Mouse (Mus musculus): ENCODE results near the gene 4931422A03Rik. TPM values are rescaled to one million over a fixed set of nuclear protein-coding genes. Genes with fewer than 3 reads are reported as not detected.
A peak's percentile ranks its signal among the peaks of the same experiment; 100 is the strongest.
"Not testable (repeated sequence)": the region's sequence is repeated elsewhere in the genome, so short reads cannot be mapped to it uniquely, and the experiment has no call there.

4931422A03Rik gene
- total and polyA plus RNA-seq, 3 experiments: not detected

GRCm38 (mm10) chr2:103992162-103992561 lies 36.0 kb downstream of the 4931422A03Rik start:
- Histone ChIP-seq H3K27me3 (ENCODE audit: control insufficient read depth, insufficient read depth, low read length) (no peaks in the 10 kb centered on the region), H3K4me3 (no peak overlapping the region), H3K27ac (no peak overlapping the region), H3K9ac (ENCODE audit: low read depth, low read length) (no peak overlapping the region), H3K36me3 (ENCODE audit: control insufficient read depth, insufficient read depth, low read length) (no peaks in the 10 kb centered on the region), H3K4me1 (ENCODE audit: control insufficient read depth, insufficient read depth, low read length) (no peaks in the 10 kb centered on the region), H3K79me2 (replicated peaks; ENCODE audit: control insufficient read depth, insufficient read depth, low read length) (no peaks in the 10 kb centered on the region)
- no peak for DNase-seq
- intact Hi-C loops (cut with DNase I): no loop called here
- TF ChIP-seq POLR2A (IDR thresholded peaks at IDR 0.05; ENCODE audit: insufficient read depth, low read depth, low read length) (no peak), CTCF (IDR thresholded peaks at IDR 0.05) (no peak), EP300 (IDR thresholded peaks at IDR 0.05; ENCODE audit: insufficient read depth, low read depth, low read length) (no peak)
- 63% methylated on average over 9 of the region's 9 CpGs for WGBS

DNA sequence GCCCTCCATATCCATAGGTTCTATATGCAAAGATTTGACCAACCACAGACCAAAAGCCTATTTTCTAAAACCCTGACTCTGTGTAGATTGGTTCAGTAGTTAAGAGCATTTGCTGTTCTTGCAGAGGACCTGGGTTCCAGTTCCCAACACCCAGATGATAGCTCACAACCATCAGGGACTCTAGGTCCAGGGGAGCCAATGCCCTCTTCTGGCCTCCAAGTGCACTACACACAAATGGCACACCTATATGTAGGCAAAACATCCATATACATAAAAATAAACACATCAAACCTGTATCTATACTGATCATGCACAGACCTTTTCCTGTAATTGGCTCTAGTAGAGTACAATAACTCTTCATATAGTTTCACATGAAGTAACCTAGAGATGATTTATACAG lies 36.9 kb downstream of the 4931422A03Rik start:
- intact Hi-C loops (cut with DNase I): no loop called here
- DNase-seq: no peak
- Histone ChIP-seq H3K27ac (no peak overlapping the region), H3K9ac (ENCODE audit: low read depth, low read length) (no peak overlapping the region), H3K27me3 (ENCODE audit: control insufficient read depth, insufficient read depth, low read length) (no peaks in the 10 kb centered on the region), H3K36me3 (ENCODE audit: control insufficient read depth, insufficient read depth, low read length) (no peaks in the 10 kb centered on the region), H3K4me1 (ENCODE audit: control insufficient read depth, insufficient read depth, low read length) (no peaks in the 10 kb centered on the region), H3K79me2 (replicated peaks; ENCODE audit: control insufficient read depth, insufficient read depth, low read length) (no peaks in the 10 kb centered on the region), H3K4me3 (no peak overlapping the region)
- TF ChIP-seq CTCF (IDR thresholded peaks at IDR 0.05) (peak; percentile 22; the same call in 1 of the 2 replicates), EP300 (IDR thresholded peaks at IDR 0.05; ENCODE audit: insufficient read depth, low read depth, low read length) (no peak), POLR2A (IDR thresholded peaks at IDR 0.05; ENCODE audit: insufficient read depth, low read depth, low read length) (no peak)

DNA sequence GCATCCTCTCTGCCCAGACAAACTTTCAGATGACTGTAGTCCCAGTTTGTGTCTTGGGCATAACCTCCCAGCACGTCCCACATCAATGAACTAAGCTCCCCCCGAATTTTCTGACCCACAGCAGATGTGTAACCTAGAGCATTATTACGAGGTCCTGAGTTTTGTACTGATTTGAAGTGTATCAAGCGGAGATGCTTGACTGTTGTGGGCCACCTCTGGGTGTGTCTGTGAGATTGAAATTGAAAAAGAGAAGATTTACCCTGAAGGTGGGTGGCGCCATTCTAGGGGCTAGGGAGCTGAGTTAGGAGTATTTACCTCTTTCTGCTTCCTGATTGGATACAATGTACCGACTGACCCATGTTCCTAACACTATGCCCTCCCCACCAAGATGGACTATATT lies 38.4 kb downstream of the 4931422A03Rik start:
- Histone ChIP-seq H3K4me1 (ENCODE audit: control insufficient read depth, insufficient read depth, low read length) (no peaks in the 10 kb centered on the region), H3K27ac (no peak overlapping the region), H3K79me2 (replicated peaks; ENCODE audit: control insufficient read depth, insufficient read depth, low read length) (no peaks in the 10 kb centered on the region), H3K36me3 (ENCODE audit: control insufficient read depth, insufficient read depth, low read length) (no peaks in the 10 kb centered on the region), H3K27me3 (ENCODE audit: control insufficient read depth, insufficient read depth, low read length) (no peaks in the 10 kb centered on the region), H3K9ac (ENCODE audit: low read depth, low read length) (no peak overlapping the region), H3K4me3 (no peak overlapping the region)
- TF ChIP-seq EP300 (IDR thresholded peaks at IDR 0.05; ENCODE audit: insufficient read depth, low read depth, low read length) (no peak), POLR2A (IDR thresholded peaks at IDR 0.05; ENCODE audit: insufficient read depth, low read depth, low read length) (no peak), CTCF (IDR thresholded peaks at IDR 0.05) (no peak)
- DNase-seq: no peak
- intact Hi-C loops (cut with DNase I): no loop called here
- WGBS: 84% methylated on average over 6 of the region's 6 CpGs

DNA sequence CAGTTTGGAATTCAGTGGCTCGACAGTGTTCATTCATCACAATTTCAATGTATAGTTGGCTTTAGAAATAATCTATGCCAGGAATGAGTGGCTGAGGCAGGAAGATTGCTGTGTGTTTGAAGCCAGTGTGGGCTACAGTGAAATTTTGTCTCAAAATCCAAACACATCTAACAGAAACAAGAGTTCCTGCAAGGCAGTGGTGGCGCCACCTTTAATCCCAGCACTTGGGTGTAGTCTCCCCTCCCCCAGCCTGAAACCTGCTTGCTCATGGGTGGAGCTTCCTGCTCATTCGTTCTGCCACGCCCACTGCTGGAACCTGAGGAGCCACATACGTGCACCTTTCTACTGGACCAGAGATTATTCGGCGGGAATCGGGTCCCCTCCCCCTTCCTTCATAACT lies 40.6 kb downstream of the 4931422A03Rik start:
- intact Hi-C loops (cut with DNase I); H3K79me2 ChIP-seq (replicated peaks; ENCODE audit: control insufficient read depth, insufficient read depth, low read length); H3K27ac ChIP-seq: not testable (repeated sequence)

GRCm38 (mm10) chr2:103983146-103983545 lies 45.0 kb downstream of the 4931422A03Rik start:
- Histone ChIP-seq H3K79me2 (replicated peaks; ENCODE audit: control insufficient read depth, insufficient read depth, low read length) (no peaks in the 10 kb centered on the region), H3K9ac (ENCODE audit: low read depth, low read length) (no peak overlapping the region), H3K36me3 (ENCODE audit: control insufficient read depth, insufficient read depth, low read length) (no peaks in the 10 kb centered on the region), H3K4me1 (ENCODE audit: control insufficient read depth, insufficient read depth, low read length) (no peaks in the 10 kb centered on the region), H3K4me3 (no peak overlapping the region), H3K27ac (no peak overlapping the region), H3K27me3 (ENCODE audit: control insufficient read depth, insufficient read depth, low read length) (no peaks in the 10 kb centered on the region)
- no peak for DNase-seq
- WGBS: 90% methylated on average over 10 of the region's 10 CpGs
- TF ChIP-seq CTCF (IDR thresholded peaks at IDR 0.05) (no peak), POLR2A (IDR thresholded peaks at IDR 0.05; ENCODE audit: insufficient read depth, low read depth, low read length) (no peak), EP300 (IDR thresholded peaks at IDR 0.05; ENCODE audit: insufficient read depth, low read depth, low read length) (no peak)
- intact Hi-C loops (cut with DNase I): no loop called here

More for the DNA sequence above, 40.6 kb downstream of the 4931422A03Rik start:
- H3K9ac ChIP-seq (ENCODE audit: low read depth, low read length); DNase-seq; H3K27me3 ChIP-seq (ENCODE audit: control insufficient read depth, insufficient read depth, low read length); H3K36me3 ChIP-seq (ENCODE audit: control insufficient read depth, insufficient read depth, low read length); H3K4me3 ChIP-seq; H3K4me1 ChIP-seq (ENCODE audit: control insufficient read depth, insufficient read depth, low read length): not testable (repeated sequence)
- WGBS: 73% methylated on average over 8 of the region's 8 CpGs

GRCm38 (mm10) chr2:103982250-103982649 lies 45.9 kb downstream of the 4931422A03Rik start:
- no peak overlapping the region for H3K9ac ChIP-seq (ENCODE audit: low read depth, low read length)
- no peak overlapping the region for H3K27ac ChIP-seq
- peak; percentile 74 to 85 for DNase-seq
- no peaks in the 10 kb centered on the region for H3K79me2 ChIP-seq (replicated peaks; ENCODE audit: control insufficient read depth, insufficient read depth, low read length)
- no peaks in the 10 kb centered on the region for H3K27me3 ChIP-seq (ENCODE audit: control insufficient read depth, insufficient read depth, low read length)
- TF ChIP-seq POLR2A (IDR thresholded peaks at IDR 0.05; ENCODE audit: insufficient read depth, low read depth, low read length) (no peak), EP300 (IDR thresholded peaks at IDR 0.05; ENCODE audit: insufficient read depth, low read depth, low read length) (peak; percentile 75; the same call in 1 of the 2 replicates), CTCF (IDR thresholded peaks at IDR 0.05) (0 out of 2 replicates have a peak, but pooled peaks have one; percentile 100)
- intact Hi-C loops (cut with DNase I): loop anchor here (1.0 kb wide), 1 partner anchor 110 kb away; no protein-coding TSS in a partner anchor
- H3K4me1 ChIP-seq (ENCODE audit: control insufficient read depth, insufficient read depth, low read length): no peaks in the 10 kb centered on the region
- 10% methylated on average over 5 of the region's 5 CpGs for WGBS
- H3K36me3 ChIP-seq (ENCODE audit: control insufficient read depth, insufficient read depth, low read length): no peaks in the 10 kb centered on the region
- no peak overlapping the region for H3K4me3 ChIP-seq

All from heart, adult 2 months (tissue).